Mouse (Mus musculus) kidney, adult 2 months (tissue): ENCODE measurements around the gene Pax3. TPM values are rescaled to one million over a fixed set of nuclear protein-coding genes. Genes with fewer than 3 reads are reported as not detected.

Source experiments
- DNase-seq: peaks from one replicate; pipeline ENCODE4 v3.0.0; 2021
- H3K27ac ChIP-seq: fragments of 200-500 bp; 2 replicates; pipeline ENCODE4 v1.5.1; 2012; ENCODE audit warnings: low read depth, low read length, control low read depth, inconsistent platforms; ENCODE audit not compliant: insufficient read depth
- H3K27me3 ChIP-seq: fragments of 200-500 bp; replicated peaks from 2 replicates; pipeline ENCODE4 v1.6.1; 2012; ENCODE audit warnings: mild to moderate bottlenecking, moderate library complexity, low read length, inconsistent platforms; ENCODE audit not compliant: control insufficient read depth, insufficient read depth
- H3K36me3 ChIP-seq: fragments of 200-500 bp; 2 replicates; pipeline ENCODE4 v1.6.1; 2012; ENCODE audit warnings: mild to moderate bottlenecking, moderate library complexity, low read length, inconsistent platforms; ENCODE audit not compliant: control insufficient read depth, insufficient read depth
- H3K4me1 ChIP-seq: fragments of 200-500 bp; 2 replicates; pipeline ENCODE4 v1.6.1; 2011; ENCODE audit warnings: low read length; ENCODE audit not compliant: control insufficient read depth, insufficient read depth
- H3K4me3 ChIP-seq: fragments of 200-500 bp; 2 replicates; pipeline ENCODE4 v1.5.1; 2011; ENCODE audit warnings: mild to moderate bottlenecking, low read depth, low read length, control low read depth; ENCODE audit not compliant: insufficient read depth
- CTCF ChIP-seq: fragments of 200-500 bp; conservative IDR thresholded peaks from 2 replicates; pipeline ENCODE4 v1.5.1; 2011; ENCODE audit warnings: low read depth, mild to moderate bottlenecking, control low read depth, low read length, moderate library complexity, mixed read lengths; ENCODE audit not compliant: insufficient read depth, insufficient read length
- POLR2A ChIP-seq: fragments of 200-500 bp; IDR thresholded peaks from one replicate; pipeline ENCODE4 v1.6.1; 2011; ENCODE audit warnings: low read depth, low read length, control low read depth
- WGBS: fragments of 180-500 bp; shearing (Covaris S2); methylation state at CpG from one replicate; pipeline ENCODE4 v1.1.7; 2018; 5-methylcytosine and 5-hydroxymethylcytosine counted together
- polyA plus RNA-seq: library from polyadenylated mRNA; depleted of rRNA; stranded (reverse); fragments of >200 nt; gene quantifications from 2 replicates; pipeline ENCODE4 v1.2.3, GENCODE M21; 2012

Pax3 gene
- polyA plus RNA-seq, 1 experiment = 0.08 TPM

DNA sequence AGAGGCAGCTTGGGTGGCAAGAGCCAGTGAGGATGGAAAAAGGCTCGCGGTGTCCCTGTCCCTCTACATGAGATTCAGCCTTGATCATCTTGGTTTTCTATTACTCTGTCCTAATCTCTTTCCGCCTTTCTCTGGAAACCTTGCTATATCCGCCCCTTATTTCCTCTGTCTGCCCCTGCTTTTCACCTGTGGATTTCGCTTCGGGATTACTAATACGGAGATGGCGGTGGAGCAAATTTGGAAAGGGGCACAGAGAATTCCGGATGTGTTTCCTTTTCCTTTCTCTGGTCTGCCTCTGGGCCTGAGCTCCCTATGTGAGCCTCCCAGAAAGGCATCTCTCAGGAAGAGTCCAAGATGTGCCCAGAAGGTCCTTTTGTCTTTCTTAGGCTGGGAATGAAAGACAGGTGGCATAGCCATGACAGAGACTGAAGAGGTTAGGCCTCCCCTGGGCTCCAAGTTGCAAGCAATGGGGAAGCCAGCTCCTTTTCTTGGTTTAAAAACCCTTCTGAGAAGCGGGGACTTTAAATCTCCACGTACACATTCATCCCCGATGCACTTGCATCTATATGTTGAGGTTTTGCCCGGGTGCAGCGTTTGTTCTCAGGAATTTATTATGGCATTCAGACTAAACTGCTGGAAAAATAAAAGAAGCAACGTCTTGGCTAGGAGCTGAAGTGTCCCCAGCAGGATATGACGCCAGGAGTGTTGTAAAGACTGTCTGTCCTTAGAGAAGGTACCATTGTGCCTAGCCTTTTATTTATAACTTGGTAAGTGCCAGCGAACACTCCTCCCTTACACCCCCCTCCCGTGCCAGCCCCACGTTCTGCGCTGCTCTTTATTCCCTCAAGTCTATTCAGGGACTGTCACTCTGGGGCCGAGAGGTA, 659 bp upstream of the Pax3 start:
- DNase-seq = no peak
- Histone ChIP-seq H3K4me1 (no peaks in the 10 kb centered on the region), H3K4me3 (no peak overlapping the region), H3K36me3 (no peaks in the 10 kb centered on the region), H3K27ac (no peak overlapping the region), H3K27me3 (peaks cover 13% of the 10 kb centered on the region; the same call in 1 of the 2 replicates)
- WGBS = 5% methylated on average over 21 of the region's 21 CpGs
- no peak for TF ChIP-seq POLR2A
- no peak for TF ChIP-seq CTCF

- Histone ChIP-seq H3K4me1 (no peaks in the 10 kb centered on the region), H3K27me3 (peaks cover 15% of the 10 kb centered on the region; the same call in 1 of the 2 replicates), H3K4me3 (no peak overlapping the region), H3K36me3 (no peaks in the 10 kb centered on the region), H3K27ac (no peak overlapping the region)
- no peak for DNase-seq
- TF ChIP-seq POLR2A (no peak), CTCF (no peak)
- WGBS = 4% methylated on average over 42 of the region's 42 CpGs
These were observed 892 bp downstream of the Pax3 start for GRCm38 (mm10) chr1:78195771-78196712.

DNA sequence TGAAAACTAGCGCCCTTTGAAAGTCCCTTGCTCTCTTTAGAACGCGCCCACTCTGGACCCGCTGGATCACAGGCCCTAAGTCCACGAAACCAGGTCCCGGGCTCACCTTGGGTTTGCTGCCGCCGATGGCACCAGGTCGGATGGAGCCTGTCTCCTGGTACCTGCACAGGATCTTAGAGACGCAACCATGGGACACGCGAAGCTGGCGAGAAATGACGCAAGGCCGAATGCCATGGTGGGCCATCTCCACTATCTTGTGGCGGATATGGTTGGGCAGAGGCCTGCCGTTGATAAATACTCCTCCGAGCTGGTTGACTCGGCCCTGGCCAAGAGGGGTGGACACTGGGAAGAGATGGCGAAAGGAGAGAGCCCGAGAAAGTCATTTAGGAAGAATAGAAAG, 1.8 kb downstream of the Pax3 start:
- H3K36me3 ChIP-seq = no peaks in the 10 kb centered on the region
- no peak for DNase-seq
- H3K27ac ChIP-seq = no peak overlapping the region
- H3K4me1 ChIP-seq = no peaks in the 10 kb centered on the region
- no peak overlapping the region for H3K4me3 ChIP-seq
- peaks cover 12% of the 10 kb centered on the region; the same call in 1 of the 2 replicates for H3K27me3 ChIP-seq
- 7% methylated on average over 21 of the region's 21 CpGs for WGBS
- TF ChIP-seq CTCF (no peak), POLR2A (no peak)

DNA sequence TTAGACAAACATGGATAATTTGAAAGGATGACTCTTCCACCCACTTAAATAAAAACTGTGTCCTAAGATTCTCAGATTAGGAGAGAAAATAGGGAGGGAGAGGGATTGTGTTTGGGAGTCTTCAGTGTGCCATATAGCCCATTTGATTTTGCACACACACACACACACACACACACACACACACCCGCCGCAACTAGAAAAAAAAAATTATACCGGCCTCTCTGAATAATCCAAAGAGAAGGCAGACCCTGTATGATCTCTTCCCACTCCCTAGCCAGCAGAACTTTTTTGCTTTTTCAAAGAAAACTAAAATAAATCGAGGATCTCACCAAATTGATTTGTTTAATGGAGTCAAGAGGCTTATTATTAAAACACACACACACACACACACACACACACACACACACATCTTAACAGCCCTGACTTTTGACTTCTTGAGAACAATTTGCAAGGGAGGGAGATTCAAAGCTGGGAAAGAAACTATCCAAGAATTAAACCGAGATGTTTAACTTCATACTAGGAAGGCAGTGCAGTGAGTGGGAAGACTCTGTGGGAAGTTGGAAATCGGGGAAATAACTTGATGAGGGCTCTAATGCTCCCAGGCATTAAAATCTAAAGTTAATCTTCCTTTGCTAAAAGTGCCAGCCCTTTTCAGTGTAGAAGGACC, 2.4 kb downstream of the Pax3 start:
- Histone ChIP-seq H3K27me3 (peaks cover 12% of the 10 kb centered on the region), H3K36me3 (no peaks in the 10 kb centered on the region), H3K4me1 (no peaks in the 10 kb centered on the region), H3K27ac (no peak overlapping the region), H3K4me3 (no peak overlapping the region)
- DNase-seq = no peak
- 18% methylated on average over 6 of the region's 6 CpGs for WGBS
- TF ChIP-seq POLR2A = no peak
- TF ChIP-seq CTCF = no peak

- TF ChIP-seq CTCF (no peak), POLR2A (no peak)
- Histone ChIP-seq H3K4me1 (0 out of 2 replicates have a peak, but pooled peaks cover 3% of the 10 kb centered on the region), H3K27me3 (peaks cover 14% of the 10 kb centered on the region), H3K4me3 (no peak overlapping the region), H3K27ac (no peak overlapping the region), H3K36me3 (no peaks in the 10 kb centered on the region)
- WGBS = 7% methylated on average over 20 of the region's 20 CpGs
- no peak for DNase-seq
These were observed 3.4 kb downstream of the Pax3 start for GRCm38 (mm10) chr1:78193465-78193991.

- WGBS = 9% methylated on average over 20 of the region's 20 CpGs
- TF ChIP-seq POLR2A = no peak
- no peak for TF ChIP-seq CTCF
- H3K27ac ChIP-seq = no peak overlapping the region
- no peak for DNase-seq
- peaks cover 11% of the 10 kb centered on the region for H3K27me3 ChIP-seq
- H3K4me1 ChIP-seq = 0 out of 2 replicates have a peak, but pooled peaks cover 3% of the 10 kb centered on the region
- H3K36me3 ChIP-seq = no peaks in the 10 kb centered on the region
- H3K4me3 ChIP-seq = no peak overlapping the region
These were observed 4.0 kb downstream of the Pax3 start for GRCm38 (mm10) chr1:78192746-78193464.
